Mouse (Mus musculus): Measurements from ENCODE around the gene Epha1. TPM values are rescaled to one million over a fixed set of nuclear protein-coding genes. Genes with fewer than 3 reads are reported as not detected.
A peak's percentile ranks its signal among the peaks of the same experiment; 100 is the strongest.

Gene Epha1
- polyA plus RNA-seq, 1 experiment from 2014 or later: 18.8 TPM

DNA sequence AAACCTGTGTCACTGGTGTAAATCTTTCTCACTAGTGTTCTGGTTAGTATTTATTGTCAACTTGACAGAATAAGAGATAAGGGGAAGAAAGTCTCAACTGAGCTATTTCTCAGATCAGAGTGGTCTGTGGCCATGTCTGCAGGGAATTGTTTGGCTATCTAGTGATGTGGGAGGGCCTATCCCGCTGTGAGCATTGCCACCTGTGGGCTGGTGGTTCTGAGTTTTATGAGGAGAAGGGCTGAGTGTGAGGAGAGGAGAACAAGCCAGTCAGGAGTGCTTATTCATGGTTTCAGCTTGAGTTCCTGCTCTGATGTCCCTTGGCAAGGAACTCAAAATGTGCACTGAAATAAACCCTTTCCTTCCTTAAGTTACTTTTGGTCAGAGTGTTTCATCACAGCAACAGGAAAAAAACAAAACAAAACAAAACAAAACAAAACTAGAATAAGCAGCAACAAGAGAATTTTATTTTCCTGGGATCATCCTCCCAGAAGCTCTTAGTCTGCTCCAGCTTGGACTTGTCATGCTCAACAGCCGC lies 18.8 kb upstream of the Epha1 start:
- H3K4me2 ChIP-seq (ENCODE audit: low read depth, low read length): no peak overlapping the region
- peak overlapping the region; percentile 61 for H3K27ac ChIP-seq (ENCODE audit: low read length)
- H3K4me3 ChIP-seq (ENCODE audit: low read length): no peak overlapping the region
- no peaks in the 10 kb centered on the region for H3K36me3 ChIP-seq (ENCODE audit: control insufficient read depth, insufficient read depth, low read length)
- no peaks in the 10 kb centered on the region for H3K27me3 ChIP-seq (ENCODE audit: control insufficient read depth, insufficient read depth, low read depth, low read length)
- peaks cover 7% of the 10 kb centered on the region; the same call in 1 of the 2 replicates for H3K4me1 ChIP-seq (replicated peaks; ENCODE audit: control insufficient read depth, insufficient read depth, low read length)
- 18% methylated on average over 2 of the region's 2 CpGs for WGBS
- peak; percentile 53 for ATAC-seq (ENCODE audit: low read depth)
- H3K9ac ChIP-seq (ENCODE audit: low read length): no peak overlapping the region
- no peaks in the 10 kb centered on the region for H3K9me3 ChIP-seq (ENCODE audit: control insufficient read depth, low read length)

DNA sequence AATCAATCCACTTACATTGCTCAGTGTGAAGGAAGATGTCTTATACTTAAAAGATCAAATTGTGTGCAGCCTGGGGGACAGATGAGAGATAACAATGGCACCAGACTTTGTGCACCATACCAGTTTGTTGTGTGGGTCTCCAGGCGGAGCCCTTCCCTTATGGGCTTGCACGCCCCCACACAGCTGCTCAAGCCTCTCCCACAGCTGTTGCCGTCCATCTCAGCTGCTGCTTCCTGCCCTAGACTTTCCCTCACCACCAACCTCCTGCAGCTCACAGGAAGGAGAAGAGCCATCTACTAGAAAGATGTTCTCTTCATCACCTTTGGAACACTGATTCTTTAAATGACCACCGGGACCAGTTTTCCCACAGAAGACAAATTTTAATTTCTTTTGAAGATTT lies 12.6 kb upstream of the Epha1 start:
- Histone ChIP-seq H3K4me2 (ENCODE audit: low read depth, low read length) (no peak overlapping the region), H3K9ac (ENCODE audit: low read length) (no peak overlapping the region), H3K9me3 (ENCODE audit: control insufficient read depth, low read length) (no peaks in the 10 kb centered on the region), H3K4me1 (replicated peaks; ENCODE audit: control insufficient read depth, insufficient read depth, low read length) (peaks cover 13% of the 10 kb centered on the region), H3K27me3 (ENCODE audit: control insufficient read depth, insufficient read depth, low read depth, low read length) (no peaks in the 10 kb centered on the region), H3K27ac (ENCODE audit: low read length) (no peak overlapping the region), H3K36me3 (ENCODE audit: control insufficient read depth, insufficient read depth, low read length) (no peaks in the 10 kb centered on the region), H3K4me3 (ENCODE audit: low read length) (no peak overlapping the region)
- no peak for ATAC-seq (ENCODE audit: low read depth)
- WGBS: 67% methylated on average over 4 of the region's 4 CpGs

DNA sequence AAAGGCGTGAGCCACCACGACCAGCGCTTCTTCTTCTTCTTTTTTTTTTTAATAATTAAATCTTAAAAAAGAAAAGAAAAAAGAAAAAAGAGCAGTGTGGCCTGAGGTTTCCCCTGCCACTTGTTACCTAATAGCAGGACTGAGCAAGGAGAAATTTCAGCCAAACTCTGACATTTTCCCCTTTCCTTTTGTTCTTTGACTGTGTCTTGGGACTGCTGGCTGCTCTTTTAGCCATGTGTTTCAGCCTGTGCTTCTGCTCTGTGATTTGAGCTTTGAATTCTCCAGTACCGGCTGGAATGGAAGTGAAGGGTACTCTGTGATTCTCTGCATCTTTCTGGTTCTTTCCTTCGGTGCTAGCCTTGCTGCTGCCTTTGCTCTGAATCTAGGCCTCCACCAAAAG lies 10.3 kb upstream of the Epha1 start:
- H3K4me2 ChIP-seq (ENCODE audit: low read depth, low read length): no peak overlapping the region
- no peak for ATAC-seq (ENCODE audit: low read depth)
- H3K4me1 ChIP-seq (replicated peaks; ENCODE audit: control insufficient read depth, insufficient read depth, low read length): peaks cover 13% of the 10 kb centered on the region
- no peaks in the 10 kb centered on the region for H3K9me3 ChIP-seq (ENCODE audit: control insufficient read depth, low read length)
- no peak overlapping the region for H3K4me3 ChIP-seq (ENCODE audit: low read length)
- no peak overlapping the region for H3K27ac ChIP-seq (ENCODE audit: low read length)
- 87% methylated on average over 5 of the region's 5 CpGs for WGBS
- no peak overlapping the region for H3K9ac ChIP-seq (ENCODE audit: low read length)
- H3K27me3 ChIP-seq (ENCODE audit: control insufficient read depth, insufficient read depth, low read depth, low read length): no peaks in the 10 kb centered on the region
- no peaks in the 10 kb centered on the region for H3K36me3 ChIP-seq (ENCODE audit: control insufficient read depth, insufficient read depth, low read length)

DNA sequence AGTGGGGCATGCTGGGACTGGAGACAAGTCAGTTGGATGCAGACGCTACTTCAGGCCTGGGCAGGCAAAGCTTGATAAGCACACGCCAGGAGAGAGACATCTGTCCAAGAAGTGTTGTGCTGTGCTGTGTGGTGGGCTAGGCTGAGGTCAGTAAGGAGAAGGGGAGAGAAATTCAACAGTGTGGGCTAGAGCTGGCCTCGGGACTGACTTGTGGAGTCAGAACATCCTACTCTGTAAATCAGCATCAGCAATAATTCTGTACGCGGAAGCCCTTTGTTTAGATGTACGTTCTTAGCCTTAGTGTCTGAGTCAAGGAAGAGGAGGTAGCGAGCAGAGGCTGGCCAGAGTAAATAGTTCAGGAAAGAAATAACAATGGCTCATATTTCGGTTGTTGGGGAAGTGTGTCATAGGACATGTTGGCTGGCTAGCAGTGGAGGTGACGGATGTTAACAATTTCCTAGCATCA lies 8.9 kb upstream of the Epha1 start:
- peak; percentile 75 for ATAC-seq (ENCODE audit: low read depth)
- Histone ChIP-seq H3K4me2 (ENCODE audit: low read depth, low read length) (no peak overlapping the region), H3K9me3 (ENCODE audit: control insufficient read depth, low read length) (no peaks in the 10 kb centered on the region), H3K4me3 (ENCODE audit: low read length) (no peak overlapping the region), H3K27ac (ENCODE audit: low read length) (peak overlapping the region; percentile 76), H3K36me3 (ENCODE audit: control insufficient read depth, insufficient read depth, low read length) (no peaks in the 10 kb centered on the region), H3K9ac (ENCODE audit: low read length) (peak overlapping the region; percentile 33; the same call in 1 of the 2 replicates), H3K4me1 (replicated peaks; ENCODE audit: control insufficient read depth, insufficient read depth, low read length) (peaks cover 13% of the 10 kb centered on the region), H3K27me3 (ENCODE audit: control insufficient read depth, insufficient read depth, low read depth, low read length) (no peaks in the 10 kb centered on the region)
- WGBS: 26% methylated on average over 9 of the region's 9 CpGs

DNA sequence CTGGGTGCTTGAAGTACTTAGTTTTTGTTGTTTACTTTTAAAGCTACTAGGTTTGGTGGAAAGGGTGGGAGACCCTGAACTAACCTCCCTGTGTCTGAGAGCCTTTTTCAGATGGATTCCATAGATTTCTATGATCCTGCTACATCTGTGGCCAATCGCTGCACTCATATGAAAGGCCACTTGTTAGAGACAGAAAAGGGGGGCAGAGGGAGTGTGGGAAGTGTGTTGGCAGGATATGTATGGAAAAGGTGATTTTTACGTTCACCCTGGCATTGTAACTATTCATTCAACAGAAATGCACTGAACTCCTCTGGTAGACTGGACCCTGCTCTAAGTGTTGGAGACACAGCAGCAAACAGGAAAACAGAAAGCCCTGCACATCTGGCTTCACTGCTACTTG lies 8.2 kb upstream of the Epha1 start:
- no peaks in the 10 kb centered on the region for H3K9me3 ChIP-seq (ENCODE audit: control insufficient read depth, low read length)
- ATAC-seq (ENCODE audit: low read depth): no peak
- H3K27ac ChIP-seq (ENCODE audit: low read length): peak overlapping the region; percentile 76
- no peaks in the 10 kb centered on the region for H3K27me3 ChIP-seq (ENCODE audit: control insufficient read depth, insufficient read depth, low read depth, low read length)
- no peak overlapping the region for H3K4me2 ChIP-seq (ENCODE audit: low read depth, low read length)
- no peak overlapping the region for H3K9ac ChIP-seq (ENCODE audit: low read length)
- peaks cover 18% of the 10 kb centered on the region for H3K4me1 ChIP-seq (replicated peaks; ENCODE audit: control insufficient read depth, insufficient read depth, low read length)
- WGBS: 47% methylated on average over 2 of the region's 2 CpGs
- H3K4me3 ChIP-seq (ENCODE audit: low read length): no peak overlapping the region
- H3K36me3 ChIP-seq (ENCODE audit: control insufficient read depth, insufficient read depth, low read length): no peaks in the 10 kb centered on the region

DNA sequence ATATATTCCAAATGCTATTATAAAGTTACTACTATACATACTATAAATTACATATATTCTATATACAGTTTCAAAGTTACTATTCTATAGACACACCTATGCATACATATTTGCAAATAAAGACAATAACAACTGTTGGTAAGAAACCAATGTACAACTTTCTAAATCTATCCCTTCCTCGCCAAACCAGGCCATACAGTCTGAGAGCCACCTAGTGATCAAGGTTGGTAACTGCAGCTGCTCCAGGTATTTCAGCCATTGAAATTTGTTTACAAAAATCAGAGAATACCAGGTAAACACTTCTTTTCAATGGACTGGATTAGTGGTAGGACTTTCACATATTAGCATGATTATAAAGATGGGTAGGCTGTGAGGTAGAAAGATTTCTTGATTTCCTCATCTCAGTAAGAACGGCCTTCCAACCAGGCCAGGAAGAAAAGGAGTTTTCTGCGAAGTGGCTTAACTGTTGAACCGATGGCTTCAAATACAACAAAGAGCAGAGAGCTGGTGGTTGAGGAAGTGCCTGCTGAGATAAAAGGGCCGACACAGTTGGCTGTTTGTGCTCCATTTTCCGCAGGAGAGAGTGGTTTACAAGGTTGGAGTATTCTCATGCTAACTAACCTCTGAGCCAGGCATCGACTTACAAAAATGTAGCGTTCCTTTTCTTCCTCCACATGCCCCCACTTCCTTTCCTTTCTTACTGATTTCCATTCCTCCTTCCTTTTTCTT lies 7.5 kb upstream of the Epha1 start:
- ATAC-seq (ENCODE audit: low read depth): no peak
- Histone ChIP-seq H3K9me3 (ENCODE audit: control insufficient read depth, low read length) (no peaks in the 10 kb centered on the region), H3K36me3 (ENCODE audit: control insufficient read depth, insufficient read depth, low read length) (no peaks in the 10 kb centered on the region), H3K4me3 (ENCODE audit: low read length) (no peak overlapping the region), H3K4me1 (replicated peaks; ENCODE audit: control insufficient read depth, insufficient read depth, low read length) (peaks cover 22% of the 10 kb centered on the region), H3K27me3 (ENCODE audit: control insufficient read depth, insufficient read depth, low read depth, low read length) (no peaks in the 10 kb centered on the region), H3K9ac (ENCODE audit: low read length) (no peak overlapping the region), H3K27ac (ENCODE audit: low read length) (peak overlapping the region; percentile 20; the same call in 1 of the 2 replicates), H3K4me2 (ENCODE audit: low read depth, low read length) (no peak overlapping the region)
- 28% methylated on average over 8 of the region's 8 CpGs for WGBS

DNA sequence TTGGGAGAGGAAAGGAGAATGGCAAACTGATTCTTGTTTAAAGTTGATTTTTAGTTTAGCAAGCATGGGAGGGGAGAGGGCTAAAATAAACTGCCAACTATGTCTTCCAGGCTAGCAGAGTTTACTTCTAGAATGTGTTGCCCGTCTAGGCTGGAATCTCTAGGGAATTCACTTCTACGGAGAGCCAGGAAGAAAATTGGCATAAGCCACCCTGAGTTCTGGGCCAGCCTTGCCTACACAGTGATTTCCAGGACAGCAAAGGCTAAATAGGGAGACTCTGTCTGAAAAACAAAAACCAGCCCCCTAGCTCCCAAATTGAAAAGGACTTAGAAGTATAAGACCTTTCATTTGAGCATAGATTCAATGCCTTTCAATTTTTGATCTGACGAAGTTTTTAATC lies 6.5 kb upstream of the Epha1 start:
- Histone ChIP-seq H3K4me3 (ENCODE audit: low read length) (no peak overlapping the region), H3K4me2 (ENCODE audit: low read depth, low read length) (no peak overlapping the region), H3K27ac (ENCODE audit: low read length) (no peak overlapping the region), H3K9ac (ENCODE audit: low read length) (no peak overlapping the region), H3K27me3 (ENCODE audit: control insufficient read depth, insufficient read depth, low read depth, low read length) (no peaks in the 10 kb centered on the region), H3K36me3 (ENCODE audit: control insufficient read depth, insufficient read depth, low read length) (no peaks in the 10 kb centered on the region), H3K9me3 (ENCODE audit: control insufficient read depth, low read length) (no peaks in the 10 kb centered on the region), H3K4me1 (replicated peaks; ENCODE audit: control insufficient read depth, insufficient read depth, low read length) (peaks cover 26% of the 10 kb centered on the region)
- ATAC-seq (ENCODE audit: low read depth): no peak
- WGBS: 50% methylated on average over 3 of the region's 3 CpGs

DNA sequence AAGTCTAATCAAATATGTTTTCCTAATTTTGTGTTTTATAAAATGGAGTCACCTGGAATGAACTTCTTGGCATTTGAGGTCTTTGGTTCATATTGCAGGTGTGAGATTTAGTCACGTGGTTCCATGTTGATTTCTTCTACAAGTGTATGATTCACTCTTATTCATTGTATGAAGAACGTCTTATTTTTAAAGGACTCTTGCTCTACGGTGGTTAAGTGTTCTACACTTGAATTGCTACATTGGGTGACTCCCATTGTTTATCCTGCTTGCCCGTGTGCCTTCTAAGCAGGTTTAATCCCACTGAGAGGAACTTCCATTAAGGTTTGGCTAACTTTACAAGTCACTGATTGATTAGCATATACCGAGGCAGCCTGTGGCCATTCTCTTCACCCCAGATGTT lies 4.2 kb upstream of the Epha1 start:
- no peak overlapping the region for H3K9ac ChIP-seq (ENCODE audit: low read length)
- no peaks in the 10 kb centered on the region for H3K9me3 ChIP-seq (ENCODE audit: control insufficient read depth, low read length)
- H3K4me3 ChIP-seq (ENCODE audit: low read length): no peak overlapping the region
- H3K27me3 ChIP-seq (ENCODE audit: control insufficient read depth, insufficient read depth, low read depth, low read length): no peaks in the 10 kb centered on the region
- no peak overlapping the region for H3K27ac ChIP-seq (ENCODE audit: low read length)
- 56% methylated on average over 5 of the region's 5 CpGs for WGBS
- H3K36me3 ChIP-seq (ENCODE audit: control insufficient read depth, insufficient read depth, low read length): no peaks in the 10 kb centered on the region
- no peak for ATAC-seq (ENCODE audit: low read depth)
- H3K4me2 ChIP-seq (ENCODE audit: low read depth, low read length): no peak overlapping the region
- peaks cover 34% of the 10 kb centered on the region for H3K4me1 ChIP-seq (replicated peaks; ENCODE audit: control insufficient read depth, insufficient read depth, low read length)

DNA sequence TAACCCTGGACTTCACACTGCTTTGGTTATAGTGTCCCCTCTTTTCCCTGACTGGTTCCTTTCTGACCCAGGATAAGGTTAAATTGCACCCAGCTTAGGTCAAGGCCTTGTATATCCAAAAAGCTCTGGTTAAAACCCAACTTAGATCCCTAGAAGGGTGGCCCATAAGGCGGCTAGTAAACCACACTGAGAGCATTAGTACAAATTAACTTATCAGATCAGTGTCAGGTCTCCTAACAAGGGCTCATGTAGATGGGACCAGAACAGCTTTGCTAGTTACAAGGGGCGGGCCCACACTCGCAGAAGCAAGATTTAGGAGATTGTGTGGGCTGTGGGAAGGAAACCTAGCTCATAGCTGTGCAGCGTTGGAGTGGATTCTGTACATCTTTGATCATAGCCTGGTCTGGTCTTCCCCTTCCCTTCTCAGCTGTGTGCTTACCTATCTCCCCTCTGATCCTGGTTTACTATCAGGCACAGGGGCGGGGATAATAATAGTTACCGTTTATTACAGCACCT lies 3.5 kb upstream of the Epha1 start:
- Histone ChIP-seq H3K4me1 (replicated peaks; ENCODE audit: control insufficient read depth, insufficient read depth, low read length) (peaks cover 36% of the 10 kb centered on the region), H3K9ac (ENCODE audit: low read length) (no peak overlapping the region), H3K4me3 (ENCODE audit: low read length) (no peak overlapping the region), H3K9me3 (ENCODE audit: control insufficient read depth, low read length) (no peaks in the 10 kb centered on the region), H3K4me2 (ENCODE audit: low read depth, low read length) (no peak overlapping the region), H3K36me3 (ENCODE audit: control insufficient read depth, insufficient read depth, low read length) (no peaks in the 10 kb centered on the region), H3K27ac (ENCODE audit: low read length) (0 out of 2 replicates have a peak overlapping the region, but pooled peaks have one; percentile 5), H3K27me3 (ENCODE audit: control insufficient read depth, insufficient read depth, low read depth, low read length) (no peaks in the 10 kb centered on the region)
- 62% methylated on average over 6 of the region's 6 CpGs for WGBS
- no peak for ATAC-seq (ENCODE audit: low read depth)

Measured in lung, embryonic 16.5 days (tissue).